Mouse (Mus musculus): ENCODE results near the gene Trpd52l3. TPM values are rescaled to one million over a fixed set of nuclear protein-coding genes. Genes with fewer than 3 reads are reported as not detected.
"Not testable (repeated sequence)": the region's sequence is repeated elsewhere in the genome, so short reads cannot be mapped to it uniquely, and the experiment has no call there.

Trpd52l3 gene
- polyA plus RNA-seq, 1 experiment from 2014 or later: not detected

DNA sequence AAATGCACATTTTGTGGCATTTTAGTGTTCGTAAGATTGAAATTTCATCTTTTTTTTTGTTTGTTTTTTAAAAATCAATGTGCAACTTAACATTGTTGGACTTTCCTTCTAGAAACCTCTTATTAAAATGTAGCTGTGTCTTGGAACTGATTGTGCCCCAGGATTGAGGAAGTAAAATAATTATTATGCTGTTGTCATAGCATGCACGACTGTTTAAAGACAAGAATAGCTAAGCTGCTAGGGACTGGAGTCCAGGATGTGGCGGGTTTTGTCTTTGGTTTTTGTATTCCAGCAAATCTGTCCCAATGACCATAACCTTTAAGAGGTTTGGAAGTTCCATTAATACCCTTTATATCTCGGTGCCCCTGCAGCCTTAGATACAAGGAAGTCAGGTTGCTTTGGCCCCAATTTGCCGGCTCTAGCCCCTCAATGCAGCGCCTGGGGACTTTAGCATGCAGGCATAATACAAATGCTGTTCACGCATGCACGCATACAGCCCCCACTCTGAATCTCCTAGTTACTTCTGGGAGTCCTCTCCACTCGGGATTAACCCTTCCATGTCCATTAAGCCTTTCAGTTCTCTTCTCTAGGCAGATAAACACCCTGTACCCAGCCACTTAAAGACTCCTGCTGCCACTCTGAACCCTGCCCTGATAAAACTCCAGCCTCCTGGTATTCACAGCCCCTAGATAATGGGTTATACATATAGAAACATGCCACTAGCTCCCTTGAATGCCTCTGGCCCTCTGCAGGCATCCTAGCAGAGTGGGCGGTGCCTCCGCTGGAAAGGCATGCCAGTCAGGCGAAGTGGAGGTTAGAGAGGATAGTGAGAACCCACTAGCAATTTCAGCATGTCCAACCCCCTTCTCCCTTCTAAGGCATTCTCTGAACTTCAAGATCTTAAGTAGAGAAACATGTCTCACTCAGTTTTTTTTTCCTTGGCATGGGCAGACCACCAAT is 2.9 kb upstream of the Trpd52l3 start:
- Histone ChIP-seq H3K4me3 (replicated peaks; ENCODE audit: low read depth, low read length) (no peak overlapping the region), H3K36me3 (ENCODE audit: insufficient read depth, low read length) (no peaks in the 10 kb centered on the region), H3K9ac (ENCODE audit: low read depth, low read length) (no peak overlapping the region), H3K27ac (no peak overlapping the region), H3K27me3 (ENCODE audit: insufficient read depth, low read length) (no peaks in the 10 kb centered on the region), H3K9me3 (replicated peaks; ENCODE audit: low read length) (no peaks in the 10 kb centered on the region), H3K4me2 (ENCODE audit: low read length) (no peak overlapping the region), H3K4me1 (replicated peaks; ENCODE audit: insufficient read depth, low read length) (no peaks in the 10 kb centered on the region)
- ATAC-seq (replicated peaks; ENCODE audit: low FRiP score, low read depth) (no peak), DNase-seq (ENCODE audit: low spot score) (no peak)
- no peak for TF ChIP-seq CTCF (IDR thresholded peaks at IDR 0.05; ENCODE audit: low read depth)
- WGBS: 71% methylated on average over 12 of the region's 12 CpGs

GRCm38 (mm10) chr19:30001550-30001949 is 2.0 kb upstream of the Trpd52l3 start:
- no peaks in the 10 kb centered on the region for H3K4me1 ChIP-seq (replicated peaks; ENCODE audit: insufficient read depth, low read length)
- H3K4me3 ChIP-seq (replicated peaks; ENCODE audit: low read depth, low read length): no peak overlapping the region
- TF ChIP-seq CTCF (IDR thresholded peaks at IDR 0.05; ENCODE audit: low read depth): no peak
- no peak overlapping the region for H3K9ac ChIP-seq (ENCODE audit: low read depth, low read length)
- H3K4me2 ChIP-seq (ENCODE audit: low read length): no peak overlapping the region
- no peak overlapping the region for H3K27ac ChIP-seq
- no peaks in the 10 kb centered on the region for H3K9me3 ChIP-seq (replicated peaks; ENCODE audit: low read length)
- H3K36me3 ChIP-seq (ENCODE audit: insufficient read depth, low read length): no peaks in the 10 kb centered on the region
- WGBS: 87% methylated on average over 6 of the region's 6 CpGs
- H3K27me3 ChIP-seq (ENCODE audit: insufficient read depth, low read length): no peaks in the 10 kb centered on the region
- ATAC-seq (replicated peaks; ENCODE audit: low FRiP score, low read depth) (no peak), DNase-seq (ENCODE audit: low spot score) (no peak)

- TF ChIP-seq CTCF (IDR thresholded peaks at IDR 0.05; ENCODE audit: low read depth): no peak
Measured at GRCm38 (mm10) chr19:30006371-30006770, 2.8 kb downstream of the Trpd52l3 start.

DNA sequence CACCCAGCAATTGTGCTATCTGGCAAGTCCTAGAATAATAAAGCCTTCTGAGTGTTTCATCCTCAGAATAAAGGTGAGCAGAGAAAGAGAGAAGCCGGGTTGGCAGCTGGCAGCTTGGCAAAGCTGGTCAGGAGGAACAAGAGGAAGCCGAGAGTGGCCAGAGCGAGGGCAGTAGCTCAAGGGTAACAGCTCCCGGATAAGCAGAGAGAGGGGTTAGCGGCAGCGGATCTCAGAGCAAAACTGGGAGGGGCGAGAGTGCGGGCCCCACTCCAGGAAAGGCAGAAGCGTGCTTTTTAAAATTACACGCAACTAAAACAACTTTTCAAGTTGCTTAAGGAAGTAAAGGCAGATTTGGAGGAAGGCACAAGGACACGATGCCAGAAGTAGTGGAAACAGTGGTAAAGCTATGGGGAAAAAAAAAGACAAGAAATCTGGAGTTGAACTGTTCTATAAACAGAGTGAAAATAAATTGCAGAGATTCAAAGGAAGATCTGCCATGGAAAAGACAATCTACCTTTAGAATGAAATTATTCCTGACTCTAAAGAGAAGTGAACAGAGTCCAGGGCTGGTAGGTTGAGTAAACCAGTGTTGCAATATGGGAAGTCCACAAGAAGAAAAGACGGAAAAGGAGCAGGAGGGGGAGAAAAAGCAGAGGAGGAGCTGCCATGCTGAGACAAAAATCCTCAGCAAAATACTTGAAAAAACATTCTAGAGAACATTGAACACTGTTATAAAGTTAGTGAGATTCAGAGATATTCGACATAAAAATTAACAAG is 7.1 kb downstream of the Trpd52l3 start:
- Histone ChIP-seq H3K27ac (no peak overlapping the region), H3K4me2 (ENCODE audit: low read length) (no peak overlapping the region; the same call in 1 of the 2 replicates), H3K4me3 (replicated peaks; ENCODE audit: low read depth, low read length) (no peak overlapping the region), H3K4me1 (replicated peaks; ENCODE audit: insufficient read depth, low read length) (peaks cover 5% of the 10 kb centered on the region; the same call in 1 of the 2 replicates), H3K27me3 (ENCODE audit: insufficient read depth, low read length) (no peaks in the 10 kb centered on the region), H3K9ac (ENCODE audit: low read depth, low read length) (no peak overlapping the region), H3K9me3 (replicated peaks; ENCODE audit: low read length) (no peaks in the 10 kb centered on the region), H3K36me3 (ENCODE audit: insufficient read depth, low read length) (no peaks in the 10 kb centered on the region)
- ATAC-seq (replicated peaks; ENCODE audit: low FRiP score, low read depth): no peak
- WGBS: 57% methylated on average over 13 of the region's 13 CpGs
- no peak for DNase-seq (ENCODE audit: low spot score)
- no peak for TF ChIP-seq CTCF (IDR thresholded peaks at IDR 0.05; ENCODE audit: low read depth)

More at GRCm38 (mm10) chr19:30006371-30006770, 2.8 kb downstream of the Trpd52l3 start:
- H3K4me2 ChIP-seq (ENCODE audit: low read length): no peak overlapping the region
- H3K27me3 ChIP-seq (ENCODE audit: insufficient read depth, low read length): no peaks in the 10 kb centered on the region
- H3K9ac ChIP-seq (ENCODE audit: low read depth, low read length): no peak overlapping the region
- no peak overlapping the region for H3K4me3 ChIP-seq (replicated peaks; ENCODE audit: low read depth, low read length)
- 84% methylated on average over 3 of the region's 3 CpGs for WGBS
- no peak overlapping the region for H3K27ac ChIP-seq
- no peaks in the 10 kb centered on the region for H3K9me3 ChIP-seq (replicated peaks; ENCODE audit: low read length)
- no peak for DNase-seq (ENCODE audit: low spot score)
- no peak for ATAC-seq (replicated peaks; ENCODE audit: low FRiP score, low read depth)
- no peaks in the 10 kb centered on the region for H3K36me3 ChIP-seq (ENCODE audit: insufficient read depth, low read length)
- H3K4me1 ChIP-seq (replicated peaks; ENCODE audit: insufficient read depth, low read length): peaks cover 5% of the 10 kb centered on the region; the same call in 1 of the 2 replicates

GRCm38 (mm10) chr19:30014331-30014730 is 10.7 kb downstream of the Trpd52l3 start:
- no peak for ATAC-seq (replicated peaks; ENCODE audit: low FRiP score, low read depth)
- Histone ChIP-seq H3K4me2 (ENCODE audit: low read length) (no peak overlapping the region), H3K36me3 (ENCODE audit: insufficient read depth, low read length) (no peaks in the 10 kb centered on the region), H3K27ac (no peak overlapping the region), H3K9ac (ENCODE audit: low read depth, low read length) (no peak overlapping the region), H3K4me1 (replicated peaks; ENCODE audit: insufficient read depth, low read length) (peaks cover 5% of the 10 kb centered on the region; the same call in 1 of the 2 replicates), H3K4me3 (replicated peaks; ENCODE audit: low read depth, low read length) (no peak overlapping the region), H3K27me3 (ENCODE audit: insufficient read depth, low read length) (no peaks in the 10 kb centered on the region), H3K9me3 (replicated peaks; ENCODE audit: low read length) (no peaks in the 10 kb centered on the region)
- no peak for DNase-seq (ENCODE audit: low spot score)
- 85% methylated on average over 3 of the region's 3 CpGs for WGBS
- no peak for TF ChIP-seq CTCF (IDR thresholded peaks at IDR 0.05; ENCODE audit: low read depth)

DNA sequence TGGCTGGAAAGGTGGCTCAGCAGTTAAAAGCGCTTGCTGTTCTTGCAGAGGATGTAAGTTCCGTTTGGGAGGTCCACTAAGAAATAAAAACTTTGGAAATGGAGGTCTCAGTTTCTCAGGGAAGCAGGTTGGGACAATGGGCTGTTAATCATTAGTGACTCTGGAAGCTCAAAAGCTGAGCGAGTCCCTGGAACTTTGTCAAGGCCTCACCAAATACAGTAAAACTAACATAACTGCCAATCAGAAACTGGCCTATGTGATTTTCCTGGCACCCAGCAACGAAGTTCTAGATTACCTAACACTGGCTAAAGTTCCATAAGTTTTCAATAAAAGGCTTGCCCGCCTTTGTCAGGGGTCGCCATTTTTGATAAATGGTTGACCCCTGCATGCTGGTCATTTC is 12.6 kb downstream of the Trpd52l3 start:
- 62% methylated on average over 6 of the region's 6 CpGs for WGBS
- TF ChIP-seq CTCF (IDR thresholded peaks at IDR 0.05; ENCODE audit: low read depth): no peak
- H3K4me2 ChIP-seq (ENCODE audit: low read length): no peak overlapping the region
- no peaks in the 10 kb centered on the region for H3K9me3 ChIP-seq (replicated peaks; ENCODE audit: low read length)
- ATAC-seq (replicated peaks; ENCODE audit: low FRiP score, low read depth) (no peak), DNase-seq (ENCODE audit: low spot score) (no peak)
- no peak overlapping the region for H3K4me3 ChIP-seq (replicated peaks; ENCODE audit: low read depth, low read length)
- H3K27me3 ChIP-seq (ENCODE audit: insufficient read depth, low read length): no peaks in the 10 kb centered on the region
- no peak overlapping the region for H3K27ac ChIP-seq
- H3K4me1 ChIP-seq (replicated peaks; ENCODE audit: insufficient read depth, low read length): no peaks in the 10 kb centered on the region
- H3K36me3 ChIP-seq (ENCODE audit: insufficient read depth, low read length): no peaks in the 10 kb centered on the region
- H3K9ac ChIP-seq (ENCODE audit: low read depth, low read length): no peak overlapping the region

DNA sequence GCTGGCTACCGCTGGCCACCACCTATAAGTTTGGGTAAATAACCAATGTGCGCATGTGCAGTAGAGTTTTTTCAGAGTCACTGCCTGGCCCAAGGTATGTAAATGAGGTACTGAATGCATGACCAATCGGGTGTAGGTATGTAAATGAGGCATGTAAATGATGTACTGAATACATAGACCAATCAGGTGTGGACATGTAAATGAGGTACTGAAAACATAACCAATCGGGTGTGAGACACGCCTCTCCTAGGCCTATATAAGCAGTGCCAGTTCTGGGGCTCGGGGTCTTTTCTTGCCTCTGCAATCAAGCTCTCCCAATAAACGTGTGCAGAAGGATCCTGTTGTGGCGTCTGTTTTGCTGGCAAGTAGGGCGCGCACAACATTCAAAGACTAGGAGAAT is 19.8 kb downstream of the Trpd52l3 start:
- H3K27me3 ChIP-seq (ENCODE audit: insufficient read depth, low read length); H3K4me3 ChIP-seq (replicated peaks; ENCODE audit: low read depth, low read length); H3K4me2 ChIP-seq (ENCODE audit: low read length); H3K4me1 ChIP-seq (replicated peaks; ENCODE audit: insufficient read depth, low read length); ATAC-seq (replicated peaks; ENCODE audit: low FRiP score, low read depth); H3K36me3 ChIP-seq (ENCODE audit: insufficient read depth, low read length); H3K27ac ChIP-seq; H3K9me3 ChIP-seq (replicated peaks; ENCODE audit: low read length); DNase-seq (ENCODE audit: low spot score); H3K9ac ChIP-seq (ENCODE audit: low read depth, low read length): not testable (repeated sequence)
- 97% methylated on average over 10 of the region's 10 CpGs for WGBS
